Mouse (Mus musculus) spleen, adult 10 weeks (tissue): Measurements from ENCODE around the gene Hist1h2bm. TPM values are rescaled to one million over a fixed set of nuclear protein-coding genes. Genes with fewer than 3 reads are reported as not detected.

Experiments
- polyA plus RNA-seq: library from polyadenylated mRNA; stranded (reverse); fragments of 350-450 nt; fragmentation: Illumina TruSeq; extraction: RNeasy Lipid Tissue Mini Kit (QIAGEN cat#74804); gene quantifications from one replicate; pipeline ENCODE4 v1.2.3, GENCODE M21; 2015; ENCODE audit warnings: low replicate concordance; ENCODE audit not compliant: insufficient read depth

The Hist1h2bm gene
- polyA plus RNA-seq: not detected

DNA sequence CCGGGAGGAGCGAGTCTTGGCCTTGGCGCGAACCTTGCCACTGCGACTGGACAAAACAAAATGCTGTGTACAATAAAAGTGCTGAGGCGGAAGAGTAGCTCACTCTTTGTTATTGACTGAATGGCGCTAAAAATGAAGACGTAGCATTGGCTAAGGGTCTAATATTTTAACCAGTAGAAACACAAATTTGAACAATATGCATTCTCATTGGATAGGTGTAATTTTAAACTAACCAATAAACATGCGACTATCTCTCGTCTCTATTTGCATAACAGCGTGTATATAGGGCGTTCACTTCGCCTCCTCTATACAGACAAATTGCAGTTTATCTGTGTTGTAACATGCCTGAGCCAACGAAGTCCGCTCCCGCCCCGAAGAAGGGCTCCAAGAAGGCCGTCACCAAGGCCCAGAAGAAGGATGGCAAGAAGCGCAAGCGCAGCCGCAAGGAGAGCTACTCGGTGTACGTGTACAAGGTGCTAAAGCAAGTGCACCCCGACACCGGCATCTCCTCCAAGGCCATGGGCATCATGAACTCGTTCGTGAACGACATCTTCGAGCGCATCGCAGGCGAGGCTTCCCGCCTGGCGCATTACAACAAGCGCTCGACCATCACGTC is at the start of gene Hist1h2bm:
Hist1h2bm (plus strand) TSS at position 288 of the 616 bp plus-strand sequence.

DNA sequence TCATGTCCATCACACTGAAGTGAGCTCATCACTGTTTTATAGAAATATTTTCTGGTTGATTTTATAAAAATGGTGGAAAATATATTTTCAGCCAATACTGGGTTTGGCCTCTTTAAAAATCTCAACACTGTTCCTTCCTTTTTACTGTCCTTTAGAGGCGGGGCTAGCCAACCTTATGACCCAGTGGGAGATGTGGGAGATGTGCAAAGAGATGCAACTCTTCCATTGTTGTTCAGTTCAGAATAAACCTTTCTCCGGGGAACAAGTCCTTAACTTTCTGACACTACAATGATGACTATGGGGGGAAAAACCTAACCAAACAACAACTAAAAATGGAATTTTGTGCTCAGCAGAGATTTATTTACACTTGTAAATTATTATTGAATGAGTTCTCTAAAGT is 44.5 kb upstream of the Hist1h2bm start, which contains the start of gene Olfr1360:
Olfr1360 (minus strand) TSS at position 101 of the 400 bp plus-strand sequence.

GRCm38 (mm10) chr13:21697811-21698210 is 24.0 kb upstream of the Hist1h2bm start, which contains the start of gene Olfr1359:
Gene Olfr1359 (plus strand): TSS chr13:21698111.

GRCm38 (mm10) chr13:21715864-21716539 is 5.8 kb upstream of the Hist1h2bm start, which contains the start of the genes Hist1h2bl and Hist1h2ai:
Gene Hist1h2bl (minus strand): TSS chr13:21716143.
Gene Hist1h2ai (plus strand): TSS chr13:21716422.

GRCm38 (mm10) chr13:21717397-21718357 is 4.2 kb upstream of the Hist1h2bm start, which contains the start of gene Hist1h3h:
Gene Hist1h3h (plus strand): TSS chr13:21717659.

DNA sequence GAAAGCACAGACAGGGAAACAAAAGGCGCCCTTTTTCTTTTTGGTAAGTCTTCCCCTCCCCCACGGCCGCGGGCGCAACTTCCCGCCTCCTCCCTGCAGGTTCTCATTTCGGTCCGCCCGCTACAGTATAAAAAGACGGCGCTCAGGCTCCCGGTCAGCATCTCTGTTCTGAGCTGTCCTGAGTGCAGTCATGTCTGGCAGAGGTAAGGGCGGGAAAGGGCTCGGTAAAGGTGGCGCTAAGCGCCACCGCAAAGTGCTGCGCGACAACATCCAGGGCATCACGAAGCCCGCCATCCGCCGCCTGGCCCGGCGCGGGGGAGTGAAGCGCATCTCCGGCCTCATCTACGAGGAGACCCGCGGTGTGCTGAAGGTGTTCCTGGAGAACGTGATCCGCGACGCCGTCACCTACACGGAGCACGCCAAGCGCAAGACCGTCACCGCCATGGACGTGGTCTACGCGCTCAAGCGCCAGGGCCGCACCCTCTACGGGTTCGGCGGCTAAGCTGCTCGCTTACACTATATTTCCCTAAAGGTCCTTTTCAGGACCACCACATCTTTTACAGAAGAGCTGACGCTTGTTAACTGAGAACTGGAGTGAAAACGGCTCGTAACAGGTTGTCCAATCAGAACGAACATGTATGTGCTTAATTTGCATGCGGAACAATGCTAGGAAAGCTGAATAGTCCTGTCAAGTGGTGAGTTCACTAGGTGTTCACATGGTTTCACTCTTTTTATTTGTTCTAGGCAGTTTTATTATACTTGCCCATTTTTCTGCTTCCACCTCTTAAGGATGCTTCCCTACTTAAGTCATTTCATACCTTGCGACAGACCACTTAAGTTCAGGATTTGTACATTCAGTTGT is 13.3 kb downstream of the Hist1h2bm start, which contains the start of gene Hist1h4j:
Hist1h4j (plus strand) TSS at position 159 of the 862 bp plus-strand sequence.

GRCm38 (mm10) chr13:21750159-21751017 is 28.5 kb downstream of the Hist1h2bm start, which contains the start of gene Hist1h4k:
Gene Hist1h4k (minus strand): TSS chr13:21750505.

GRCm38 (mm10) chr13:21753524-21754285 is 31.9 kb downstream of the Hist1h2bm start, which contains the start of the genes Hist1h2ak and Hist1h2bn:
Gene Hist1h2ak (minus strand): TSS chr13:21753827.
Gene Hist1h2bn (plus strand): TSS chr13:21754123.

Other genes with a start within 250 kb of the Hist1h2bm start
- gene Zkscan4, start 243.1 kb upstream of the Hist1h2bm start, polyA plus RNA-seq: 1.2 TPM
- gene Gm10065, start 242.6 kb upstream of the Hist1h2bm start, polyA plus RNA-seq: not detected
- gene AK157302, start 226.8 kb upstream of the Hist1h2bm start, polyA plus RNA-seq: 1.3 TPM
- 1.8 TPM for gene Gm11273, start 220.6 kb upstream of the Hist1h2bm start, polyA plus RNA-seq
- gene Zkscan8, start 190.9 kb upstream of the Hist1h2bm start, polyA plus RNA-seq: 19.1 TPM
- not detected for gene Olfr1366, start 179.2 kb upstream of the Hist1h2bm start, polyA plus RNA-seq
- not detected for gene Olfr1535, start 162.2 kb upstream of the Hist1h2bm start, polyA plus RNA-seq
- not detected for gene Olfr1364, start 140.3 kb upstream of the Hist1h2bm start, polyA plus RNA-seq
- gene Olfr1362, start 108.0 kb upstream of the Hist1h2bm start, polyA plus RNA-seq: not detected
- gene Olfr11, start 79.5 kb upstream of the Hist1h2bm start, polyA plus RNA-seq: not detected
- not detected for gene Olfr1361, start 58.7 kb upstream of the Hist1h2bm start, polyA plus RNA-seq
- gene Olfr1360, start 44.6 kb upstream of the Hist1h2bm start, polyA plus RNA-seq: not detected
- not detected for gene Olfr1359, start 23.9 kb upstream of the Hist1h2bm start, polyA plus RNA-seq
- gene Hist1h2bl, start 5.9 kb upstream of the Hist1h2bm start, polyA plus RNA-seq: not detected
- gene Hist1h2ai, start 5.6 kb upstream of the Hist1h2bm start, polyA plus RNA-seq: not detected
- gene Hist1h3h, start 4.4 kb upstream of the Hist1h2bm start, polyA plus RNA-seq: not detected
- gene Hist1h4j, start 13.0 kb downstream of the Hist1h2bm start, polyA plus RNA-seq: not detected
- gene Hist1h4k, start 28.5 kb downstream of the Hist1h2bm start, polyA plus RNA-seq: not detected
- gene Hist1h2ak, start 31.8 kb downstream of the Hist1h2bm start, polyA plus RNA-seq: not detected
- not detected for gene Hist1h2bn, start 32.1 kb downstream of the Hist1h2bm start, polyA plus RNA-seq
- not detected for gene Hist1h1b, start 58.6 kb downstream of the Hist1h2bm start, polyA plus RNA-seq
- gene Hist1h3i, start 61.3 kb downstream of the Hist1h2bm start, polyA plus RNA-seq: not detected
- gene Hist1h2an, start 65.2 kb downstream of the Hist1h2bm start, polyA plus RNA-seq: not detected
- gene Hist1h2bp, start 65.4 kb downstream of the Hist1h2bm start, polyA plus RNA-seq: not detected
- 1.1 TPM for gene Hist1h2bq, start 88.2 kb downstream of the Hist1h2bm start, polyA plus RNA-seq
- not detected for gene Hist1h2ao, start 88.4 kb downstream of the Hist1h2bm start, polyA plus RNA-seq
- not detected for gene Hist1h4m, start 89.7 kb downstream of the Hist1h2bm start, polyA plus RNA-seq
- not detected for gene Hist1h4n, start 110.2 kb downstream of the Hist1h2bm start, polyA plus RNA-seq
- gene Hist1h2ap, start 111.5 kb downstream of the Hist1h2bm start, polyA plus RNA-seq: not detected
- 0.81 TPM for gene Hist1h2br, start 111.7 kb downstream of the Hist1h2bm start, polyA plus RNA-seq
- gene Zfp184, start 223.1 kb downstream of the Hist1h2bm start, polyA plus RNA-seq: 1.2 TPM